Mouse (Mus musculus) spleen, postnatal 4 days (tissue): Measurements from ENCODE around the gene Cd79a.

Experiments used
- DNase-seq, 2 experiments: peaks; one replicate each; pipeline ENCODE4 v3.0.0; 2022; ENCODE audit warnings: low spot score in 2 of 2

Gene Cd79a

GRCm38 (mm10) chr7:24918763-24919323 lies 21.7 kb downstream of the Cd79a start:
- no peak for DNase-seq

DNA sequence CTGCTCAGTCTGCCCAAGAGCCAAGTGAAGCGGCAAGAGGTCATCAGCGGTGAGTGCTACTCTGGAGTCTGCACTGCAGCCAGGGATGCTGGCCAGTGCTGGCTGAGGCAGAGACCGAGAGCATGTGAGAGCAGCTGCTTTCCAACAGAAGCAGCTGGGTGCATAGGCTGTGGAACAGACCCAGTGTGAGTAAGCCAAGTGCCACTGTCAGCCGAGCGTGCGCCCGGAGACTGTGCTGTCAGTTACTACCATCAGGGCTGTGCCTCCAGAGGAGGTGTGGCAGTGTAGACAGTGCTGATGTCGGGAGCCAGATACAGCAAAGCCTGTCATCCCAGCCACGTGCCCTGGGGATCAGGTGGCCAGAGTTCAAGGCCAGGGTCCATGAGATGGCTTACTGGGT lies 22.5 kb downstream of the Cd79a start:
- no peak for DNase-seq

DNA sequence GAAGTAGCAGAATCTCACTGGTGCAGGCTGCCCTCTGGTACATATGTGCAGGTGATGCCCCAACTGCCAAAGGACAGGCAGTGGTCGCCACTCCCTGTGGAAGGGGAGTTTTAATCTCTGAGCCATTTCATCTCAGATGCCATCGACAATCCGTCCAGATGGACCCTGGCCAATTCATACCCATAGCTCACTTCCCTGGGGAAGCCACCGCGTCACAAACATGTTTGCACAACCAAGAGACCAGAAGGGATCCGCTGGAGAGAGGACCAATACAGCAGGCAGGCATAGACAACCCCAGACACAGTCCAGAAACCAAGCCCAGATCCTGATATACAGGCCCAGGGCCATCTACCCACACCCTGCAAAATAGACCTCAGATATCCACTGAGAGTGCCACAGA lies 33.3 kb downstream of the Cd79a start:
- DNase-seq, result no peak

DNA sequence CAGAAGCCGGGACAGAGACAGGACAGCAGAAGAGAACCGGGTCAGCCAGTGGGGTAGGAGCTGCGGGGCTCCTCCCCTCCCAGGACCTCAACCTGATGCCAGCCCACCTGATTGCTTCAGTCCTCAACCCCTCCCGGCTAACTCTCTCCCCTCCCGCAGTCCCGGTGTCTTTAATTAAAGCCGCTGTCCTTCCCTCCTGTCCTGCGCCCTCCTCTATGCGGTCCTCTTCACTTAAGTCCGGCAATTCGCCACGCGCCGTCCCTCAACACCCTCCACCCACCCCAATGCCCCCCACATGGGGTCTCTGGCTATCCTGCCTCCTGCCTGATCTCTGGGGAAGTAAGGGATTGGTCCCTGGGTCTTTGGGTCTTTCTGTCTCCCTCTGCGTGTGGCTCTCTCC lies 34.5 kb downstream of the Cd79a start:
- DNase-seq, result no peak

GRCm38 (mm10) chr7:24943641-24944040 lies 46.5 kb downstream of the Cd79a start:
- no peak for DNase-seq

DNA sequence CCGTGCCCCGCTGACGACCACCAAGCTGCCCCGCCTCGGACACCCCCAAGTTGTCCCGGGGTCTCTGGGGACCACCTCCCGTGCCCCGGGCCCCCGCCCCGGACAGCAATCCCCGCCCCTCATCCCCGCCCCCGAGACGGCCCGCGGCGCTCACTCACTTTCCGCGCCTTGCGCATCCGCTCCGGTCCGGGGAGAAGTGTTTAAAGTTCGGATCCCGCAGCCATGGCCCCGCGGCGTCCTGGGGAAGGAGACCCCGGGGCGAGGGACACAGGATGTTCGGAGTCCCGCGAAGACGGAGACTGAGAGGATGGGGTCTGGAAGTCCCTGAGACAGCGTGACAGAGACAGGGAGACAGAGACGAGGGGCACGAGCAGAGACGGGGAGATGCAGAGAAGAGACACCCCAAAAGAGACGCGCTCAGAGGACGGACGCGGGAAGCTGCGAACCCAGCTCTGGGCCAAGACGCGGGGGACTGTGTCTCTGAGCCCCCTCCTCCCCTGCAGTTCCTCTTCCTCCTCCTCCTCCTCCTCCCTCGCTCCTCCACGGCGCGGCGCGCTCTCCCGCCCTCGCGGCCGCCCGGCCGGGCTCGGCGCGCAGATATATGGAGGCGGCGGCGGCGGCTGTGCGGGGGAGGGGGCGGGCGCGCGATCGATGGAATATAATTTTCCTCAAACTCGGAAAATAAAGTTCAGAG lies 47.2 kb downstream of the Cd79a start, which contains the start of gene Gm4881:
Gene Gm4881, minus strand, starts transcription at position 238 of the 694 bp plus-strand sequence.
- no peak for DNase-seq

DNA sequence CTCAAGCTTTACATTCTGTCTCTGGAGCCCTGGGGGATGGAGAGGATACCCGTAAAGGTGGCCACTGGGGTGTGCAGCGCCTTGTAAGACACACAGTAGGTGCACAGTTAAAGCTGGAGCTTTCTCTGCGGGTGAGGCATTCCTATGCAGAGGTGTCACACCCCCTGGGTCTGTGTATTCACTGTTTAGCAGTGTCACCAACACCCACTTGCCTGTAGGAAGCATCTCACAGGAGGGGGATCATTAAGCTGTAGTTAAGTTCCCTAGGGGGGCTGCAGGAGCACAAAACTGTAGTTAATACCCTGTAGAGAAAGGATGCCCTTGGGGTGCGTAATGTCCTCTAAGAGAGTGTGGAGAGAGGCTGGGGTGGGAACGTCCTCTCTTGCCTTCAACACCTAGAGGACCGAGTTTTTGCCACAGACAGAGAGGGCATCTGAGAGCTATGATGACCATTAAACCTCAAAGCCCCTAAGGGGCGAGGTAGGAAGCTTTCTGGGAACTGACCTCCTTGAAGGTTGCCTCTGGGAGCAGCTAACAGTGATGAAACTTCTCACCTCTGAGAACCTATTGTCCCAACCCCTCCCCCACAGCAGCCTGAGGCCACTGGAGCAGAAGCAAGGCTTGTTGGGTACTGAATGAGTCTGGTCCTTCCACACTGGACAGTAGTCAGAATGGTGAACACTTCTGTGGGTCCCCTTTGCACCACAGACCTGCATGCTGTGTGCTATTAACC lies 50.3 kb downstream of the Cd79a start:
- DNase-seq, result no peak

- DNase-seq, result no peak
These were observed 51.6 kb downstream of the Cd79a start for GRCm38 (mm10) chr7:24948774-24949173.

GRCm38 (mm10) chr7:24949958-24950623 lies 52.9 kb downstream of the Cd79a start:
- DNase-seq, result peak; percentile 76 to 91
